Mouse (Mus musculus) yolk sac, embryonic 10.5 days (tissue): ENCODE results near the gene Ankrd23.
A peak's percentile ranks its signal among the peaks of the same experiment; 100 is the strongest.

ENCODE experiments used
- DNase-seq: peaks from one replicate; pipeline ENCODE4 v3.0.0-alpha.2; 2017; ENCODE audit warnings: low spot score

Gene Ankrd23

GRCm38 (mm10) chr1:36563197-36563596 lies 26.5 kb upstream of the Ankrd23 start:
- no peak for DNase-seq

- no peak for DNase-seq
These were observed 25.7 kb upstream of the Ankrd23 start for GRCm38 (mm10) chr1:36562388-36562787.

- DNase-seq: no peak
These were observed 24.2 kb upstream of the Ankrd23 start for GRCm38 (mm10) chr1:36560903-36561302.

GRCm38 (mm10) chr1:36559888-36560287 lies 23.2 kb upstream of the Ankrd23 start:
- DNase-seq: no peak

- DNase-seq: no peak
These were observed 22.6 kb upstream of the Ankrd23 start for GRCm38 (mm10) chr1:36559256-36559655.

GRCm38 (mm10) chr1:36558031-36558993 lies 21.6 kb upstream of the Ankrd23 start, which contains the start of gene Sema4c:
Sema4c (minus strand) TSS chr1:36558349.
- peak; percentile 88 for DNase-seq

GRCm38 (mm10) chr1:36557457-36558011 lies 20.9 kb upstream of the Ankrd23 start:
- DNase-seq: peak; percentile 83

GRCm38 (mm10) chr1:36556553-36557456 lies 20.1 kb upstream of the Ankrd23 start:
- DNase-seq: peak; percentile 91

- DNase-seq: no peak
These were observed 19.2 kb upstream of the Ankrd23 start for GRCm38 (mm10) chr1:36555798-36556395.

GRCm38 (mm10) chr1:36554633-36555399 lies 18.1 kb upstream of the Ankrd23 start:
- DNase-seq: no peak

GRCm38 (mm10) chr1:36552506-36552905 lies 15.8 kb upstream of the Ankrd23 start:
- DNase-seq: no peak

GRCm38 (mm10) chr1:36551904-36552303 lies 15.2 kb upstream of the Ankrd23 start:
- DNase-seq: no peak

- no peak for DNase-seq
These were observed 13.6 kb upstream of the Ankrd23 start for GRCm38 (mm10) chr1:36550075-36550863.

- DNase-seq: no peak
These were observed 12.8 kb upstream of the Ankrd23 start for GRCm38 (mm10) chr1:36549491-36549890.

- DNase-seq: no peak
These were observed 12.1 kb upstream of the Ankrd23 start for GRCm38 (mm10) chr1:36548771-36549170.

- no peak for DNase-seq
These were observed 11.4 kb upstream of the Ankrd23 start for GRCm38 (mm10) chr1:36547981-36548598.

- DNase-seq: peak; percentile 98
These were observed 10.3 kb upstream of the Ankrd23 start, which contains the start of gene Ankrd39 for GRCm38 (mm10) chr1:36546888-36547471. Ankrd39 (minus strand) TSS chr1:36547445.

- no peak for DNase-seq
These were observed 9.3 kb upstream of the Ankrd23 start for GRCm38 (mm10) chr1:36545845-36546600.
